Mouse (Mus musculus): ENCODE data around the gene Pla1a. TPM values are rescaled to one million over a fixed set of nuclear protein-coding genes. Genes with fewer than 3 reads are reported as not detected.

The Pla1a gene
- polyA plus RNA-seq, 1 experiment = 2.1 TPM

DNA sequence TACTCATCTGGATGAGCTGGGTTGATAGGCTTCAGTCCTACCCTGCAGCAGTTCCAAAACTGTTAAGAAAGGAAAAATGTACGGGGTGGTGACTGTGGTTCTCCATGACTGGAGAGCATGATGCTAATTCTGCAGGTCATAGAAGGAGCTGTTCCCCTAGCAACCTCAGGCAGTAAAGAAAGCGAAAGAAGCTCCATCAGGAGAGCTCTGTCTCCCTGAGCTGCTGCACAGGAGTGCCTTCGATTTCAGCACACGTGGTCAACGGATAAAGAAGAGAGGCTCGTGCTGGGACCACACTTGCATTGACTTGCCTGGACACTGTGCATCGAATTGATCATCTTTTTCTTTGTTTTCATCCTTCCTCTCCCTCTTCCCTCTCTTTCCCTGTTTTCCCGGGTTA is 9.3 kb upstream of the Pla1a start:
- WGBS = 83% methylated on average over 8 of the region's 8 CpGs

DNA sequence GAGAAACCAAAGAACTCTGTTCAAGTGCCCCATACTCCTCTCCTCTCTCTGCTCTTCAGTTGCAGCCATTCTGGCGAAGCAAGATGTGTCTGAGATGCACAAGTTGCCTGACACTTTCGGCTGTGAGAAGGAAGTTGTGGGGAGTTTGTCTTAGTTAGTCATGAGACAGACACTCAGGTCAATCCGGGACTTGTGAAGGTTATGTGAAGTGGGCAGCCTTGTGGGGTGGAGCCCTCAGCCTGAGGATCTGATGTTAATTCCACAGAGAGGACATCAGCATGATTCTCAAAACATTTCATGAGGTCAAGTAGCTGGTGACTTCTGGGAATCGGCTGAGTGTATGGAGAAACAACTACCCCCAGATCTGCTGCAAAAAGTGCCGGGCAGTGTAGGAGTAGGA is 8.7 kb upstream of the Pla1a start:
- no peak for DNase-seq (ENCODE audit: low read depth, low spot score)
- 75% methylated on average over 5 of the region's 5 CpGs for WGBS

More for the DNA sequence above, 9.3 kb upstream of the Pla1a start:
- no peak for DNase-seq (ENCODE audit: low read depth, low spot score)

- 78% methylated on average over 6 of the region's 6 CpGs for WGBS
- DNase-seq (ENCODE audit: low read depth, low spot score) = no peak
These were observed 7.5 kb upstream of the Pla1a start for GRCm38 (mm10) chr16:38440403-38440802.

DNA sequence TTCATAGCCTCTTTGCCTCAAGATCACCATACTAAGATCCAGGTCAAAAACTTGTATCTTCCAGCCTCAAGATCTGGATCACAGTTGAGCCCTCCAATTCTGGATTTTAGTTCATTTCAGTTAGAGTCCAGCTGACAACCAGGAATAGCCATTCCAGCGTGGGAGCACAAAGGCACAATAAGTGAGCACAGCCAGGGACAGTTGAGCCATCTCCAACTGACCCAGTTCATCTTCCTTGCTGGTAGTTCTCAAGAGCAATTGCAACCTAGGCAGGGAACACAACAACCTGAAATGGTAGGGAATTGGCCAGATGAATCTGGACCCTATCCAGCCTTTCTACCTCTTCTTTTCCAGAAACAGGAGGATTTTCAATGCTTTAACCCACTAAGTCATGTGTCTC is 6.2 kb upstream of the Pla1a start:
- 83% methylated on average over 1 of the region's 1 CpGs for WGBS
- no peak for DNase-seq (ENCODE audit: low read depth, low spot score)

DNA sequence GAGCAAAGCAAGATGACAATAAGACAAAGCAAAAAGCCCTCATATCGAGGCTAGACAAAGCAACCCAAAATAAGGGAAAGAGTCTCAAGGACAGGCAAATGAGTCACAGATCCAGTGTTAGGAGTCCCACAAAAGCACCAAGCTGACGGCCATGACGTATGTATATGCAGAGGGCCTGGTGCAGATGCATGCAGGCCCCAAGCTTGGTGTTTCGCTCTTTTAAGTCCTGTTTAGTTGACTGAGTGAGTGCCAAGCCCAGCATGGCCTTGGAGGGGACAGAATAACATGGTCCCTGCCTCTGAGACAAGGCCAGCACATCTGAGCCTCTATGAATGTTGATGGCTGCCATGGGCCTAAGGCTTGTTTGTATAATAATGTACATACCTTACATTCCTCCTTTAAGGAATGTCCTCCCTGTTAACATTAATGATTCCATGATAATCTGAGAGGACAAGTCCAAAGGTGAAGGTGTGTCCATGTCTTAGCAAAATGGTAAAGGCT is 1.4 kb upstream of the Pla1a start:
- no peak for DNase-seq (ENCODE audit: low read depth, low spot score)
- 91% methylated on average over 4 of the region's 4 CpGs for WGBS

DNA sequence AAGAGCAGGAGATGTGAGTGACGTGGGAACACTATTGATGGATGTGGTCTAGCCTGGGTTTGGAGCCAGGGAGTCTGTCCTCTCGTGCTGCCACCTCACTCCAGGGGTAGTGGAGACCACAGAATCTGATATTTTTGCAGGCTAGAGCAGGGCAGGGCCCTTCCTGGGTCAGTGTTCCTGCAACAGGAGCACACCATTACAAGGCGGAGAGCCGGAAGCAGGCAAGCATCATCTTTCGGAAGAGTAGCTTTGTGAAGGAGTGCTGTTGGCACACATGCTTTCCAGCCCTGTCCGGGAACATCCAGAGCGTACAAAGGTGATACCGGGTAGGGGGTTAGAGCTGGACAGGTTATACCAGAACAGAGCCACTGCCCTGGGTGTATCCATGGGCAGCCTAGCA is 569 bp upstream of the Pla1a start:
- no peak for DNase-seq (ENCODE audit: low read depth, low spot score)
- WGBS = 92% methylated on average over 8 of the region's 8 CpGs

GRCm38 (mm10) chr16:38431446-38432185 is 1.3 kb downstream of the Pla1a start:
- 67% methylated on average over 13 of the region's 13 CpGs for WGBS
- no peak for DNase-seq (ENCODE audit: low read depth, low spot score)

DNA sequence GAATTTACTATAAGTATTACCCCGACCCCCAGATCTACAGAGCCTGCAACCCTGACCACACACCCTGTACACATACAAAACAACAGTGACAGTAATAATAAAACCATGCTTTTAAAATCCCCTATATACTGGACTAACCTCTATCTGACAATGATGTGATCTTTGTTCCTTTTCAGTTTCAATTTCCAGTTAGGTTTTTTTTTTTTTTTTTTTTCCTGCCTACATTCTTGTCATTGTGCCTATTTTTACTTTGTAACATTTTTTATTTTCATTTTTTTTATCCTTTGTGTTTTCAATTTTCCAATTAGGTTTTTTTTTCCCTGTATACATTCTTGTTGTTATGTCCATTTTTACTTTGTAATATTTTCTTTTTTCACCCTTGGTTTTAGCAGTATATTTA is 7.1 kb downstream of the Pla1a start:
- DNase-seq (ENCODE audit: low read depth, low spot score) = no peak
- WGBS = 64% methylated on average over 1 of the region's 1 CpGs

- 84% methylated on average over 2 of the region's 2 CpGs for WGBS
- no peak for DNase-seq (ENCODE audit: low read depth, low spot score)
These were observed 7.6 kb downstream of the Pla1a start for GRCm38 (mm10) chr16:38425374-38425773.

- DNase-seq (ENCODE audit: low read depth, low spot score) = no peak
- 66% methylated on average over 7 of the region's 7 CpGs for WGBS
These were observed 18.0 kb downstream of the Pla1a start for GRCm38 (mm10) chr16:38414953-38415352.

GRCm38 (mm10) chr16:38408416-38408815 is 24.5 kb downstream of the Pla1a start:
- 95% methylated on average over 8 of the region's 8 CpGs for WGBS
- no peak for DNase-seq (ENCODE audit: low read depth, low spot score)

DNA sequence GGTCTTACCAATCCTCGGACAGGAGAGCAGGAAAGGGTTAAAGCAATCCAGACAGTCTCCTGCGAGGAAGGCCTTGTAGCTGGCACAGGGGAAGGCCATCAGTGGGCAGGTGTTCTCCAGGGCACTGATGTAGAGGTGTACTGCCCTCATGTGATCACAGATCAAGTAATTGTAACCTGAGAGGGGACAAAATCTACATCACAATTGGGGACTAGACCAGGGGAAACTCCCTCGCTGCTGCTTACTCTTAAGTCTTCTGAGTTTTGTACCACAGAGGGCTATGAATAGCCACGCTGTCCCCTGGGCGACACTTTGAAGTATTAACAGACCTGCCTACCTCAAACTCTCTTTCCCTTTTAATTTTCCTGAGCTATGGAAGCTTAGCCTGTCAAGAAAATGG is 25.4 kb downstream of the Pla1a start:
- WGBS = 48% methylated on average over 5 of the region's 5 CpGs
- no peak for DNase-seq (ENCODE audit: low read depth, low spot score)

- no peak for DNase-seq (ENCODE audit: low read depth, low spot score)
- 72% methylated on average over 6 of the region's 6 CpGs for WGBS
These were observed 26.2 kb downstream of the Pla1a start for GRCm38 (mm10) chr16:38406708-38407107.

DNA sequence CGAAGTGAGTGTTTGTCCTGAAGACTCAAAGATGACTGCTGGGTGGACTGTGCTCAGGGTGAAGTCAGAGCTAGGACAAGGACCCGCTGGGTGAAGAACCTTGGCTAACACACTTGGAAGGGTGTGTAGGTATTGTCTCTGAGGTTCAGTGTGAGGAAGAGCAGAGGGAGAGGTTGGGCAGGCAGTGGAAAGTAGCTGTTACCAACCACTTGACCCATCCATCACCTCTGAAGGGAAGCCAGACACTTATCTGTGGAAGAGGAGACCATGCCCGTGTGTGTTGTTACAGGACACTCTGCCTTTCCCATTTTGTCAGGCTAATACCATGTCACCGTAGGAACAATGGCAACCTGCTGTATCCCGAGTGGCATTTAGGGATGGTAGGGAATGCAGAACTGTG is 26.7 kb downstream of the Pla1a start:
- 83% methylated on average over 5 of the region's 5 CpGs for WGBS
- no peak for DNase-seq (ENCODE audit: low read depth, low spot score)

- DNase-seq (ENCODE audit: low read depth, low spot score) = no peak
- 83% methylated on average over 7 of the region's 7 CpGs for WGBS
These were observed 29.3 kb downstream of the Pla1a start for GRCm38 (mm10) chr16:38403639-38404038.

DNA sequence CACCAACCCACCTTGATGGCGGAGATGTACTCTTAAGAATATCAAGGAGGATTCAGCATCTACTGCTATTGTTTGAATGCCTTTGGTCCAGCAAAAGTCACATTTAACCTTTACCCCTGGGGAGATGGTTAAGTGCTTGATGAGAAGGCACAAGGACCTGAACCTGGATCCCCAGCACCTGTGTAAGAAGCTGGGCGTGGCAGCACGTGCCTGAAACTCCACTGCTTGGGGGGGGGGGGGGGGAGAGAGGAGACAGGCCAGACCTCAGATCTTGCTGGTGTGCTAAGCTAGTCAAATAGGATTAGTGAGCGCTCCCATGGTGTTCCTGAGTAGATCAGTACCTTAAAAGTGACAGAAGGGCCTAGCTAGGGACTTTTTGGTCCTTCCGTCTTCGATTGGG is 31.5 kb downstream of the Pla1a start:
- 80% methylated on average over 6 of the region's 6 CpGs for WGBS
- no peak for DNase-seq (ENCODE audit: low read depth, low spot score)

- 81% methylated on average over 9 of the region's 9 CpGs for WGBS
- DNase-seq (ENCODE audit: low read depth, low spot score) = no peak
These were observed 32.5 kb downstream of the Pla1a start for GRCm38 (mm10) chr16:38400311-38400960.

DNA sequence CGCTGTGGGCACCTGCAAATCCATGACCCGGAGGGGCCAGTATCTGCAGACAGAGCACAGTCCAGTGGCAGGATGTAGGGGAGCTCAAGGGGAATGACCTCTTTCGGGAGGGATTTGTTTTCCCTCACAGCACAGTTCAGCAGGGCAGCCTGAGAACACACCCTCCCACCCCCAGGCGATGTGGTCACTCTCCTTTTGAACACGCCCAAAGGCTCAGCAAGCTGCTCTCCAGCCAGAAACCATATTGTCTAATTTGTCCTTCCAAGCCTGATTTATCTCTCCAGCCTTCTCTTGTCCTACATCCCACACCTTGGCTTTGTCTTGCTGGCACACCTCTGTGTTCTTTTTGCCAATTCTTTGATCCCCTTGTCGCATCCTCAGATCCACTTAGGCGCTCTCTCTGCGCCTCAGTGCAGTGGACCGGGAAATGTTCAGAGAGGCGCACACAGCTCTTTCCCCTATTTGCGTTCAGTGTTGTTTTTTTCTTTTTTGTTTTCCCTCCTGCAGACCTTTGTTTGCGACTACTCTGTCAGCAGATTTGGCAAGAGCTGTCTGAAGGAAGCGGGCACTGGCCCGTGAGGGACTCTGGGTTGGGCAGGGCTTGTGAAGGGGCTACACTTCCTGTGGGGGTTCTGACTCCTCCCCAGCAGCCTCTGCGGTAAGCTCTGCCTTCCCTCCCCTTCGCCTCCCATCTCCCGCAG is 33.3 kb downstream of the Pla1a start:
- 30% methylated on average over 17 of the region's 17 CpGs for WGBS
- DNase-seq (ENCODE audit: low read depth, low spot score) = no peak

DNA sequence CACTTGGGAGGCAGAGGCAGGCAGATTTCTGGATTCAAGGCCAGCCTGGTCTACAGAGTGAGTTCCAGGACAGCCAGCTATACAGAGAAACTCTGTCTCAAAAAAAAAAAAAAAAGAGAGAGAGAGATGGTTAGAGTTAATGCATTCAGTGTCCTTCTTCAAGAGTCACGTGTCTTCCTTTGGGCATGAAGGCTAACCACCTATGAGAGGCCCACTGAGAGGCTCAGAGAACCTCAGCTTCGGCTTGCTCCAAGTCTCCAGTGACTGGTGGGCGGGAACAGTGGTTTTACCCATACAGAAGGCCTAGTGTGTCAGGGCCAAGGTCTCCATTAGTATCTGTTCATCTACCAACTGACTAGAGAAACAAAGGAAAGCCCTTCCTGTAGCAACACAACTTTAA is 33.9 kb downstream of the Pla1a start:
- WGBS = 85% methylated on average over 3 of the region's 3 CpGs

GRCm38 (mm10) chr16:38398266-38398665 is 34.7 kb downstream of the Pla1a start:
- WGBS = 69% methylated on average over 6 of the region's 6 CpGs
- DNase-seq (ENCODE audit: low read depth, low spot score) = no peak

More for the DNA sequence above, 33.9 kb downstream of the Pla1a start:
- DNase-seq (ENCODE audit: low read depth, low spot score) = no peak

DNA sequence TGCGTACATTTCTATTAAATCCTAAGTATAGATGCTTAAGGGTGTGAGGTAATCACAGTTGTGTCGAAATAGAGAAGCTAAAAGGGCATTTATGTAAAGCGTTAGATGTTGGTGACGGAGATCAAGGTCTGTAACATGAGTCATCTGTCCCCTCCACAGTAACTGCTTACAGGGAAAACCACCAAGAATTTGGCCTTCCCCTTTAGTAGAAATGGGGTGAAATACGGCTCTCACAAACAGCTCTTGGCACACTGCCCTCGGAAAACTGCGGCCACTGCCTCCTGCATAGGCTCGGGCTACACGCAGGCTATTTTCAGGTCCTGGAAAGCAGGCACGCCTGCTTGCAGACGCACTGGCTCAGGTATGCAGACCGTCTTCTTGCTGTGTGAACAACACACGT is 36.8 kb downstream of the Pla1a start:
- DNase-seq (ENCODE audit: low read depth, low spot score) = no peak
- WGBS = 12% methylated on average over 13 of the region's 13 CpGs

All from large intestine, adult 2 months (tissue).